In genomic region chr10:67661666-67662065, GRCm38 (mm10) we compare ENCODE assay signal across 27 mouse cellular contexts.
"Had no signal": no experiment of that assay in that cellular context is flagged by ENCODE, and none has a peak within 500 bp of the region (broad histone marks: within the 10 kb centered on the region; RNA-seq: fewer than 3 reads in every experiment).

No protein-coding gene starts in this region.

- H3K9me3 ChIP-seq: intestine, embryonic 15.5 days; kidney, embryonic 15.5 days; limb, embryonic 12.5 days; limb, embryonic 15.5 days; lung, embryonic 15.5 days; midbrain, embryonic 10.5 days; midbrain, embryonic 13.5 days; neural tube, embryonic 12.5 days; neural tube, embryonic 15.5 days had no signal

- H3K27me3 ChIP-seq: intestine, embryonic 15.5 days; kidney, embryonic 15.5 days; limb, embryonic 12.5 days; limb, embryonic 15.5 days; lung, embryonic 15.5 days; midbrain, embryonic 13.5 days; neural tube, embryonic 12.5 days; neural tube, embryonic 15.5 days had no signal

- H3K36me3 ChIP-seq: intestine, embryonic 15.5 days; kidney, embryonic 15.5 days; limb, embryonic 12.5 days; limb, embryonic 15.5 days; lung, embryonic 15.5 days; midbrain, embryonic 10.5 days; midbrain, embryonic 13.5 days; neural tube, embryonic 12.5 days; neural tube, embryonic 15.5 days had no signal

- H3K4me3 ChIP-seq: intestine, embryonic 15.5 days; kidney, embryonic 15.5 days; limb, embryonic 12.5 days; limb, embryonic 15.5 days; lung, embryonic 15.5 days; megakaryocyte, embryonic 14.5 days; midbrain, embryonic 10.5 days; midbrain, embryonic 13.5 days; neural tube, embryonic 12.5 days; neural tube, embryonic 15.5 days had no signal

- ATAC-seq: intestine, embryonic 15.5 days; liver, postnatal 0 days; midbrain, embryonic 13.5 days; midbrain, embryonic 16.5 days had no signal

- H3K4me2 ChIP-seq: intestine, embryonic 15.5 days; kidney, embryonic 15.5 days; limb, embryonic 12.5 days; limb, embryonic 15.5 days; liver, embryonic 11.5 days; lung, embryonic 15.5 days; midbrain, embryonic 13.5 days; neural tube, embryonic 12.5 days; neural tube, embryonic 15.5 days had no signal

- DNase-seq: kidney, adult 11 months; kidney, adult 8-10 months; kidney, postnatal 10 days; kidney, postnatal 36 days; left cerebral cortex, postnatal 4 days; liver, postnatal 0 days; right cerebral cortex, adult 18-20 months; right cerebral cortex, postnatal 14 days; right cerebral cortex, postnatal 4 days; thymus, adult 2 months; thymus, postnatal 14 days; thymus, postnatal 4 days had no signal

- H3K4me1 ChIP-seq: intestine, embryonic 15.5 days; kidney, embryonic 15.5 days; limb, embryonic 12.5 days; limb, embryonic 15.5 days; lung, embryonic 15.5 days; megakaryocyte, embryonic 14.5 days; midbrain, embryonic 10.5 days; midbrain, embryonic 13.5 days; neural tube, embryonic 12.5 days; neural tube, embryonic 15.5 days had no signal

- H3K9ac ChIP-seq: intestine, embryonic 15.5 days; kidney, embryonic 15.5 days; limb, embryonic 12.5 days; limb, embryonic 15.5 days; liver, embryonic 14.5 days; liver, postnatal 0 days; lung, embryonic 15.5 days; midbrain, embryonic 13.5 days; neural tube, embryonic 12.5 days; neural tube, embryonic 15.5 days had no signal

- H3K27ac ChIP-seq: intestine, embryonic 15.5 days; kidney, embryonic 15.5 days; limb, embryonic 12.5 days; limb, embryonic 15.5 days; liver, embryonic 14.5 days; lung, embryonic 15.5 days; macrophage; midbrain, embryonic 10.5 days; midbrain, embryonic 13.5 days; neural tube, embryonic 12.5 days; neural tube, embryonic 15.5 days; stomach, postnatal 0 days had no signal
